Mouse (Mus musculus) neutrophil, adult 5-6 weeks (primary cell): ENCODE measurements around the gene Fgf8. TPM values are rescaled to one million over a fixed set of nuclear protein-coding genes. Genes with fewer than 3 reads are reported as not detected.

Experiments used
- ATAC-seq: fragments of 151-379, 151-347 bp; 2 replicates; pipeline ENCODE4 v1.8.0; 2017; ENCODE audit warnings: mild to moderate bottlenecking, moderate TSS enrichment; ENCODE audit not compliant: insufficient number of reproducible peaks, poor library complexity, low FRiP score, severe bottlenecking; ENCODE audit errors: extremely low read depth
- total RNA-seq: library from RNA; stranded (forward); fragments of 200-1000 nt; gene quantifications from 2 replicates; pipeline ENCODE4 v1.2.3, GENCODE M21; 2017

Fgf8 gene
- total RNA-seq, 1 experiment from 2014 or later = not detected

GRCm38 (mm10) chr19:45734762-45735161, 8.0 kb downstream of the Fgf8 start:
- ATAC-seq = no peak

DNA sequence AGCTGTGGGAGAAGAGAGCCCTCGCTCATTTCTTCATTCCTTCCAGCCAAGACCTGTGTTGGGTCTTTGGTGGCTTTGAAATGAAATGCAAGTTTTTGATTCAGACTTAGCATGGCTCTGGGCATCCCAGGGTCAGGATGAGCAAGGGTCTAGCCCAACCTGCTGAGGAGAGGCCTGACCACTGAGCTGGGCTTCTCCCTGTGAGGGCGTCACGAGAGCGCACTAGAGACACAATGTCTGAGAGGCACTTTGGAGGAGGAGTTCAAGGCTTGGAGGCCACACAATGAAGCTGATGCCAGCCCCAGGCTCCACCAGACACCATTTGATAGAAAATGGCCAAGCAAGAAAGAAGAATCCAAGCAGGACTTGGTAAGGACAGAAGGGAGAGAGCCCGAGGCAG, 8.5 kb downstream of the Fgf8 start:
- ATAC-seq = no peak

GRCm38 (mm10) chr19:45733564-45733963, 9.2 kb downstream of the Fgf8 start:
- ATAC-seq = no peak

DNA sequence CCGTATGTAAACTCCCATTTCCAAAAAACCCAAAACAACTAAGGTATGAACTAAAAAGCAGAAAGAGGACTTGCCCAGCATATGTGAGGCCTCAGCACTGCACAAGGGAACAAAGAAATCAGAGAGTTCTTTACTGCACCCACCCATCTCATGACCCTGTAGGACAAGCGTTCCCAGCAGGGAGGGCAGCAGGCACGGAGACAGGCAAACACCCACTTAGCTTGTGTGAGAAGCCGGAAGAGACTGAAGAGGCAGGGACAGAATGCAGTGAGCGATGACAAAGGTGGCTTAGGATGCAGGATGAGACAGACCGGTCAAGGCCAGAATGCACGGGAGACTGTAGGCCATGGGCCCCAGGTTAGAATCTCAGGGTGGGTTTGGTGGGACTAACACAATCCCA, 11.1 kb downstream of the Fgf8 start:
- ATAC-seq = no peak

- ATAC-seq = no peak
Observed at GRCm38 (mm10) chr19:45730042-45730441, 12.7 kb downstream of the Fgf8 start.

GRCm38 (mm10) chr19:45727231-45727630, 15.5 kb downstream of the Fgf8 start:
- ATAC-seq = no peak

GRCm38 (mm10) chr19:45725677-45726277, 16.9 kb downstream of the Fgf8 start:
- no peak for ATAC-seq

DNA sequence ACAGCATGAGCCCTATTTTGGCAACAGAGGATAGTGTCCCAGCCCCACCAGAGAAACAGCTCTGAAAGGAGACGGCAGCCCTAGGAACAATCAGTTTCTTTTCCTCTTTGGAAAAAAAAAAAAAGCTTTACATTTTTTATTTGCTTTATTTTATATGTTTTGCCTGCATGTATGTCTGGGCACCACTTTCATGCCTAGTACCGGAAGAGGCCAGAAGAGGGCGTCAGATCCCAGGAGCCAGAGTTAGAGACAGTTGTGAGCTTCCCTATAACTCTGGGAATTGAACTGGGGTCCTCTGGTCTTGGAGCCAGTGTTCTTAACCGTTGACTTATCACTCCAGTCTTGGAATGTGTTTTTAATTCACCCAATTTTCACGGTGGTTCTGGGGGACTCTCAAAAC, 20.5 kb downstream of the Fgf8 start:
- ATAC-seq = no peak

DNA sequence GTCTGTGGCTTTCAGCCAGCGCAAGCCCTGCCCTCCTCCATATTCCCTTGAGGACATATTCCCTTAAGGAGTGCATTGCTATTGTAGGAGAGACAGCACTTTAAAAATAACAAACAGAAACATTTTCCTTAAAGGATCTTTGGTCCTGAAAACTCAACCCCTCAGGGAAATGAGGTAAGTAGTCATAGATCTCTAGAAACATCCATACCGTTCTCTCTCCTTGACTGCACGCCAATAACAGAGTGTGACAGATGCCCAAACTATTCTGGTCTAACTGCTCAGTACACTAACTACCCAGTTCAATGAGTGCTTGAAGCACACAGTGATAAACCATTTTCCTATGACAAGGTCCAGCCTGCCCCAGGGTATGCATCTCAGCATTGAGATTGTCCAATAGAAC, 24.4 kb downstream of the Fgf8 start:
- no peak for ATAC-seq

- ATAC-seq = no peak
Observed at GRCm38 (mm10) chr19:45717493-45718220, 25.1 kb downstream of the Fgf8 start.

DNA sequence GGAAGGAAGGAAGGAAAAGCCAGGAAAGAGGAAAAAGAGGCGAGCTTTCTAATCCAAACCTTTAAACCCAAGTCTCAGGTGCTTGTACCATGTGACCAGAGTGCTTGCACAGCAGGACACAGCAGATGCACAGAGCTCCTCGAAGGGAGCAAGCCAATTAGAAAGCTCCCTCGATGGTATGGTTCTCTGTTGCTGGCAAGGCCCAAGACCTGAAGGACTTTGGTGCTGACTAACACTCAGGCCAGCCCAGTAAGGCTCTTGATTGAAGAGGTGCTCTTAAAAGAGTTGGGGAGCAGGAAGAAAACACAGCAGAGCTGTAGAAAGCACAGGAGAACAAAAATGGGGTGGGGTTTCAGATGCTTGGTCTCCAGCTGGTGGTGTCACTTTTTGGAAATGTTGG, 34.0 kb downstream of the Fgf8 start:
- no peak for ATAC-seq

GRCm38 (mm10) chr19:45696281-45696600, 46.5 kb downstream of the Fgf8 start:
- ATAC-seq = no peak

GRCm38 (mm10) chr19:45695496-45696280, 47.0 kb downstream of the Fgf8 start:
- no peak for ATAC-seq

GRCm38 (mm10) chr19:45694056-45694455, 48.7 kb downstream of the Fgf8 start:
- ATAC-seq = no peak

DNA sequence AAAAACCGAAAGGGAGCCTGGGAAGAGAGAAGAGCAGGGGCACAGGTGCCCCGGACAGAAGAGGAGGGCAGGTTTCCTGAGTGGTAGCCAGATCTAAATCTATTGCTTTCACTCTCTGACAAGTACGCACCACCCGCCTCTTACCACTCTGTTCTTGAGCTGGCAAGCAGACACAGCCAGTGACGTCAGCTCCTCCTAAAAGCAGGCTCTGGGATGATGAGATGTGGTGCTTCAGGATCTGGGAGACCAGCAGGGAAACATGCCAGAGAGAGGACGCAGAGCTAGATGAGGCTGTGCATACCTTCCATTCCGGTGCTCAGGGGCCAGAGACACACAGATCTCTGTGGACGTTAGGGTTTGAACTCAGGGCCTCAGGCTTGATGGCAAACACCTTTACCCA, 50.5 kb downstream of the Fgf8 start:
- ATAC-seq = no peak

DNA sequence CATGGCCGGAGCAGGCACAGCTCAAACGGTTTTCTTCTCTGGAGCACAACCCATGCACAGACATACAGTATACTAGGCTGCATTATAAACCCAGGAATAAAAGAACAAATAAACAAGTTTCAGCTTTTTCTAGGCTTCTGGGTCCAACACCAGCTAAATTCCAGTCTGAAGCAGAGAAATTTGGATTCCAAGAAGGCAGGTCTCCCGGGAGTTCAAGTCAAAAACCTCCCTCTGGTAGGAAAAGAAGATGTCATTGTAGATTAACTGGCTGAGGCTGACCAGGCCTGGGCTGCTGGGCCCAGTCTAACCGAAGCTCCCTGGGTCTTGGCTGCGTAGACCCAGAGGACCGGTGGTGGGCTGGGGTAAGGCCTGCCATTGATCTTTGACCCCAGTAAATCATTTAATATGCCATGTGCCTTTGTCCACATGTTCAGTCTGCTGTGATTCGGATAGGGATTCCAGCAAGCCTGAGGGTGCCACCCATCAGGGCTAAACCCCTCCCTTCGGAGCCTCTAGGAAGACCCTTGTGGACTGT, 51.6 kb downstream of the Fgf8 start:
- ATAC-seq = no peak

DNA sequence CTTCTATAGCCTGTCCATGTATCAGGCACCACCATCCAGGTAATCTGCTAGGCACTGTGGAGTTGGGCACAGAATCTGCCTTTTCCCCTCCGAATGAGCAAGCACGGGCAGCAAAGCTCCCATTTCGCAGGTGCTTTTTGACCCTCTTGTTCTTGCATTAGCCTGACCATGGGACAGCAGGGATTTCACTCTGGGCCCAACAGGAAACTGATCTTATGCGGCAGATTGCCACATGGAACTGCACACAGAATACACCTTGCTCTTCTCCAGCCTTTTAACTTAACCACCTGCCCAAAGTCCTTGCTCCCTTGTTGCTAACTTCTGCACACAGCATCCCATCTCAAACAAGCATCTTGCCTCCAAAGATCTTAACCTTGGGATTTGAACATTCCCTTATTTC, 55.7 kb downstream of the Fgf8 start:
- no peak for ATAC-seq
